Mouse (Mus musculus) heart, postnatal 10 days (tissue): ENCODE data around the gene Fam76a. TPM values are rescaled to one million over a fixed set of nuclear protein-coding genes. Genes with fewer than 3 reads are reported as not detected.
"Not testable (repeated sequence)": the region's sequence is repeated elsewhere in the genome, so short reads cannot be mapped to it uniquely, and the experiment has no call there.

ENCODE experiments used
- DNase-seq, 2 experiments: peaks; one replicate each; pipeline ENCODE4 v3.0.0; 2021
- intact Hi-C: fragments of 180-260 bp; cut with DNase I; formaldehyde crosslinking; loops from one replicate; pipeline ENCODE4 v1.15.1; 2025
- total RNA-seq, 2 experiments: library from RNA; stranded (reverse); gene quantifications; 2 replicates each; pipeline ENCODE4 v1.2.3; 2021

Gene Fam76a
- total RNA-seq, 2 experiments from 2014 or later = 40.7 to 43.5 TPM

- DNase-seq = peak; percentile 92 to 94
- intact Hi-C loops = loop anchor here (1.0 to 5.0 kb wide), 4 partner anchors 60 to 352 kb away; partner anchors contain the start of genes Cd164l2 and Gpr3
Observed at GRCm38 (mm10) chr4:132945261-132946046, 23.1 kb upstream of the Fam76a start.

DNA sequence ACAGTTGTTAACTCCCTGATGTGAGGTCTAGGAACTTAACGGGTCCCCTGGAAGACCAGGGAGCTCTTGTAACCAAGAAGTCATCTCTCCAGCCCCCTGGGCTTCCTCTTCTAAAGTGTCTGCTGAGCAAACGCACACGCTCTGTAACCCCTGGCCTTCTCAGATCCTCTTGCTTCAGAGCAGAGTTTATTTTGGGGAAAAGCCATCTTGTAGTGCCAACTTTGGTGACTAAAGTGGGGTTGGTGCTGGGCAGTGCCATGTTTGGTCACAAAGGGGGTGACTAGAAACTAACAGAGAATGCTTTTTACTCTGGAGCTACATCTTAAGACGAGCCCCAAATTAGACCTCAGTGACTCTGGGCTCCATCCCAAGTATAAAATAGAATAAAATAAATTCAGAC is 22.4 kb upstream of the Fam76a start:
- intact Hi-C loops = loop anchor here (1.0 to 5.0 kb wide), 4 partner anchors 61 to 353 kb away; partner anchors contain the start of genes Cd164l2 and Gpr3

GRCm38 (mm10) chr4:132944106-132944505 is 21.7 kb upstream of the Fam76a start:
- intact Hi-C loops = no loop called here

More for the DNA sequence above, 22.4 kb upstream of the Fam76a start:
- DNase-seq = no peak

DNA sequence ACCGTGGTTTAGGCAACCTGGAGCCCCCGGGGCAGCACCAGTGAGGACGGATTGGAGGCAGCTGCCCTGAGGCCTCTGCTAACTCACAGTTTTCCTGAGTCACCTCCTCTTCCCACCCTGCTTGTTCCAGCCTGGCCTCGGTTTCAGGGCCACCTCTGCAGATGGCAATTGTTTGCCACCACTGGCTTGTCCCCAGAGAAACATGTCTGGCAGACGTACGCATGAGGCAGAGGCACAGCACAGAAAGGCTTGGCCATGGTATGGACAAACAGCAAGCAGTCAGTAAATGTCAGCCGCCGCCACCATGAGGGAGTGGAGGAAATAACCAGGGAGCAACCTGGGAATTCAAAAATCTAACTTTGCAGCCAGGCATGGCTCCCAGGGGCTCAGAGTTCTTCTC is 20.7 kb upstream of the Fam76a start:
- intact Hi-C loops = no loop called here
- DNase-seq = no peak

More at GRCm38 (mm10) chr4:132944106-132944505, 21.7 kb upstream of the Fam76a start:
- no peak for DNase-seq

GRCm38 (mm10) chr4:132941012-132941729 is 18.8 kb upstream of the Fam76a start:
- intact Hi-C loops = no loop called here
- DNase-seq = no peak

- peak; percentile 65 to 85 for DNase-seq
- intact Hi-C loops = no loop called here
Observed at GRCm38 (mm10) chr4:132939421-132940127, 17.2 kb upstream of the Fam76a start.

GRCm38 (mm10) chr4:132938181-132938941 is 16.0 kb upstream of the Fam76a start:
- intact Hi-C loops = no loop called here
- DNase-seq = peak in 1 of 2 experiments; percentile 50

GRCm38 (mm10) chr4:132934639-132935038 is 12.3 kb upstream of the Fam76a start:
- intact Hi-C loops = no loop called here

DNA sequence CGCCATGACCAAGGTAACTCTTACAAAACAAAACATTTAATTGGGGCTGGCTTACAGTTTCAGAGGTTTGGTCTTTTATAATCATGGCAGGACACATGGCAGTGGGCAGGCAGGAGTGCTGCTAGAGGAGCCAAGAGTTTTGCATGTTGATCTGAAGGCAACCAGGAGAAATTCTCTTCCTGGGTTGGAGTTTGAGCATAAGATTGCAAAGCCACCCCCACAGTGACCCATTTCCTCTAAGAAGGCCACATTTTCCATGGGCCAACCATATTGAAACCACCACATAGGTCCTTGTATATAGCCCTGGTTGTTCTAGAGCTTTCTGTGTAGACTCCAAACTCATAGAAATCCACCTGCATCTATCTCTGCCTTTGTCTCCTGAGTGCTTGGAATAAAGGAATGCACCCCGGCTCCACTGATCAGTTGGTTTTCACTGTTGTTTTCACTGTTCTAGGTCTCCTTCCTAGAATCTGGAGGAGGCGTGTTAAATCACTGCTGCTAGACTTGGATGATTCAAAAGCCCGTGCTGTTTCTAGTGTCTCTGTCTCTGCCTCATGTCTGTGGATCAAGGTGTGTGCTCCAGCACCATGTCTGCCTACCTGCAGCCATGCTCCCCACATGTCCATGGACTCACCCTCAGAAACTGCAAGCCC is 10.5 kb upstream of the Fam76a start:
- no peak for DNase-seq
- intact Hi-C loops = no loop called here

More at GRCm38 (mm10) chr4:132934639-132935038, 12.3 kb upstream of the Fam76a start:
- DNase-seq = no peak

- peak; percentile 55 to 75 for DNase-seq
- intact Hi-C loops = loop anchor here (2.0 kb wide), 1 partner anchor 154 kb away; no protein-coding TSS in a partner anchor
Observed at GRCm38 (mm10) chr4:132930784-132931183, 8.4 kb upstream of the Fam76a start.

GRCm38 (mm10) chr4:132926520-132926919 is 4.2 kb upstream of the Fam76a start:
- not testable (repeated sequence) for DNase-seq

DNA sequence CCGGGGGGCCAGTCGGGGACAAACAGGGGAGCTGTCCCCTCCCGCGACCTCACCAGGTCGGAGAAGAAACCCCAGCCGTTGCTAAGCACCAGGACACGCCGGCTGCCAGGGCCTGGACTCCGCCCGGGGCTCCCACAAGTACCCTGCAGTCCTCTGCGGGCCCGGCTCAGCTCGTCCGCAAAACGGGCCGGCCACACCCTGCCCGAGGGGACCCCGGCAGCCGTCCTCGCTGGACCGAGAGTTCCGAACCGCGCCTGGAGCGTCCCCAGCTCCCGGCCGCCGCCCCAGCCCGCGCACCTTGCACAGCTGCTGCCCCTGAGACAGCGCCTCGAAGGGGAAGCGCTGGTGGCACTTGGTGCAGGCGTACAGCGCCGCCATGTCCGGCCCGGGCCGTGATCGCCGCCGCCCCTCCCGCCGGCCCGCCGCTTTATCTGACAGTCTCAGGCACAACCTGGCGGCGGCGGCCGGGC is 262 bp downstream of the Fam76a start:
- no peak for DNase-seq
- intact Hi-C loops = loop anchor here (5.0 kb wide), 2 partner anchors 80 to 155 kb away; partner anchors contain the start of genes Ppp1r8 and Rpa2

More at GRCm38 (mm10) chr4:132926520-132926919, 4.2 kb upstream of the Fam76a start:
- intact Hi-C loops = not testable (repeated sequence)

DNA sequence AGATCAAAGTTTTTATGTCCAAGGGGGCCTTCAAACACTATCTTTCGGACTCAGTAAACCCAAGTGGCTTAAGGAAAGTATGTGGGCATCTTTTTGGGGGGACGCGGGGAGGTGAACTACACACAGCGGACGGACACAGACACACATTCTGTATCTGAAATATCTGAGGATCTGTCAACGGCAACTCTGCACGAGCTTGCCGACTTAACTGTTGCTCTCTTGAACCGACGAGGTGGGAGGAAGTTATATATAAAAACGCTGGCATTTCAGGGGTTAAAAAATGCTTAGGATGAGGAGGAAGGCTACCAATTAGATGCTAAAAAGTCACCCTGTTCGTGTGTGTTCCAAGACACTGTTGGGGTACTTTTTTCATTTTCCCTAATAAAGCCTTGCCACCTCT is 870 bp downstream of the Fam76a start:
- intact Hi-C loops = loop anchor here (5.0 kb wide), 2 partner anchors 79 to 154 kb away; partner anchors contain the start of genes Ppp1r8 and Rpa2

GRCm38 (mm10) chr4:132920171-132920570 is 2.2 kb downstream of the Fam76a start:
- intact Hi-C loops = loop anchor here (5.0 kb wide), 2 partner anchors 78 to 153 kb away; partner anchors contain the start of genes Ppp1r8 and Rpa2
- DNase-seq = no peak

More for the DNA sequence above, 870 bp downstream of the Fam76a start:
- no peak for DNase-seq

GRCm38 (mm10) chr4:132918493-132918892 is 3.9 kb downstream of the Fam76a start:
- intact Hi-C loops, DNase-seq: not testable (repeated sequence)

- intact Hi-C loops = no loop called here
- no peak for DNase-seq
Observed at GRCm38 (mm10) chr4:132912156-132912555, 10.2 kb downstream of the Fam76a start.

DNA sequence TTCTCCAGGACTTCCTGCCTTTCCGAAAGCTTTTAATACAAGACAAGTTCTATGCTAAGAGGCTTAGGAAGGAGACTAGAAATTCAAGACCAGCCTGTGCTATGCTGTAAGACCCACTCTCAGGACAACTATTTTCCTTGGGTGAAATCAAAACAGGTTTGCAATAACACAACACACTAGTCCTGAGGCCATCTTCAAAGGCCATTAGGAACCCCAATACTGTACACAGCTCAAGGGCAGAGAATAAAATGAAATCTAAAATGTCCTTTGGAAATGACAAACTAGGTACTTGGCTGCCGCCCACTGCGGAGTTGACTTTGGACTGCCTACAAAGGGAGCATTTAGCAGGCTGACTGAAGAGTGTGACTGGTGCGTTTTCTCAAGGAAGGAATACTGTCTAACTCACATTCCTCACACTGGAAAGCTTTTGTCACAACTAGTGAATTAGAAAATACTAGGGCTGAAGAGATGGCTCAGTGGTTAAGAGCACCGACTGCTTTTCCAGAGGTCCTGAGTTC is 16.5 kb downstream of the Fam76a start:
- no peak for DNase-seq
- intact Hi-C loops = loop anchor here (2.0 kb wide), 1 partner anchor 21 kb away; the partner anchor contains the start of gene Stx12

GRCm38 (mm10) chr4:132904765-132905309 is 17.5 kb downstream of the Fam76a start:
- DNase-seq = peak; percentile 67 to 76
- intact Hi-C loops = loop anchor here (2.0 kb wide), 1 partner anchor 20 kb away; the partner anchor contains the start of gene Stx12
